Mouse (Mus musculus) brain, embryonic 14.5 days (tissue): ENCODE results near the gene Ubxn6.

Experiments used
- CTCF ChIP-seq: fragments of 200-500 bp; IDR thresholded peaks from 2 replicates; pipeline ENCODE4 v1.5.1; 2012; ENCODE audit warnings: inconsistent platforms, mild to moderate bottlenecking, moderate library complexity, borderline replicate concordance; ENCODE audit not compliant: insufficient read depth, insufficient read length; ENCODE audit errors: extremely low read depth
- POLR2A ChIP-seq: fragments of 200-500 bp; IDR thresholded peaks from 2 replicates; pipeline ENCODE4 v1.6.1; 2012; ENCODE audit warnings: mild to moderate bottlenecking, inconsistent platforms, borderline replicate concordance; ENCODE audit not compliant: poor library complexity, insufficient read depth, insufficient read length, severe bottlenecking; ENCODE audit errors: extremely low read depth

DNA sequence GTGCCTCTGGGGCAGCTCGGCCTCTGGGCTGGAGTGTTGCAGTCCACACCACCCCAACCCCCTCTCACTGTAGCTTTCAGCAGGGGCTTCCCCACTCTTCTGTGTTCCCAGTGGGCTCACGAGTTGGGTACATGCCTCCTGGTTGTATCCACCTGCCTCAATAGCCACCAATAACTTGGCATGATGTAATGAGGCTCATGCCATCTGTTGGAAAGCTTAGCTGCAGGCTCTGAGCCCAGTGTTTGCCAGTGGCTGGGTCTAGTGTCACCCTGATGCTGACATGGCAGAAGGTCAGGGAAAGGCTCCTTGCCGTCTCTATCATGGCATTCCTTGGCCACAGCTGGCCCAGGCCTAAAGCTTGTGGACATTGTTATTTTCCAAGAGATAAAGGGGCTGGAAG lies 26.0 kb upstream of the Ubxn6 start:
- TF ChIP-seq CTCF, result no peak
- no peak for TF ChIP-seq POLR2A
